Mouse (Mus musculus) megakaryocyte-erythroid progenitor cell, adult 5-6 weeks (primary cell): ENCODE results near the gene Dnajb8. TPM values are rescaled to one million over a fixed set of nuclear protein-coding genes. Genes with fewer than 3 reads are reported as not detected.

Experiments used
- ATAC-seq: replicated peaks from 2 replicates; pipeline ENCODE4 v1.8.0; 2016; ENCODE audit warnings: mild to moderate bottlenecking, inconsistent platforms; ENCODE audit not compliant: severe bottlenecking, poor library complexity, low FRiP score, low TSS enrichment
- total RNA-seq, 2 experiments: library from RNA; stranded (forward) in 1 of 2; stranded (reverse) in 1 of 2; fragments of 200-1000, 215-1000 nt in 1 of 2; fragments of >200 nt in 1 of 2; fragmentation: Nextera tagmentation in 1 of 2; gene quantifications; 2 replicates each; pipeline ENCODE4 v1.2.3; 2014 to 2017

The Dnajb8 gene
- total RNA-seq, 2 experiments from 2014 or later, result not detected

DNA sequence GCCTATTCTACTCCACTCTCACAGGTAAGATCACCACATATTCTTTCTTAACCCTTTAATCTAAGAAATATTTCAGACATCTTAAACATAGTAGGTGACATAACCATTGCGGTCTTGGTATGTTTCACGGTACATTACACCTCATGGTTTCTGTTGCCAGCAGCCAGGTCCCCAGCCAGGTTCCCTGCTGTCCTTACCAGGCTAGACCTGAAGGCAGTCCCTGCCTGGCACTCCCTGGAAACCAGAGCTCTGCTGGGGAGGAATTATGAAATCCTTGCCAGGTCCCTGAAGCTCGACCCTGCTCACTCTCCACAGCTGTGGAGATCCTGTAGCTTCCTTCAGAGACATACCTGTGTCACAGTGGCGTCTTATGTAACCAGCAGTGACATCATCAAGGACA is 5.9 kb upstream of the Dnajb8 start:
- no peak for ATAC-seq

DNA sequence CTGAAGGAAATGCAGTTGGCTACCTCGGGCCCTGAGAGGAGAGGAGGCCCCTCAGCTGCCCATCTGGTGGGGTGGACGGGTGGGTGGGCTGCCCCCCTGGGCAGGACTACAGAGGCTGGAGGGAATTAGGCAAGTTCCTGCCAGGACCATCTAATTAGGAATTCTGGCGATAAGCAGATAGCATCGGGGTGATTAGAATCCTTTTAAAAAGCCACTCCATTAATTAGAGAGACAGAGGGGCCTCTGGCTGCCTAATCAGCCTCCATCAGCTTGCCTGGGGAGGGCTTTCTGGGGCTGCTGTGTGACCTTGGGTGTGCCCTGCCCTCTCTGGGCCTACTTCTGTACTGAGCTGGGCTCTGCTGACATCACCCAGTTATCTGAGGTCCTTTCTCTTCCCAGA is 3.0 kb upstream of the Dnajb8 start:
- no peak for ATAC-seq

DNA sequence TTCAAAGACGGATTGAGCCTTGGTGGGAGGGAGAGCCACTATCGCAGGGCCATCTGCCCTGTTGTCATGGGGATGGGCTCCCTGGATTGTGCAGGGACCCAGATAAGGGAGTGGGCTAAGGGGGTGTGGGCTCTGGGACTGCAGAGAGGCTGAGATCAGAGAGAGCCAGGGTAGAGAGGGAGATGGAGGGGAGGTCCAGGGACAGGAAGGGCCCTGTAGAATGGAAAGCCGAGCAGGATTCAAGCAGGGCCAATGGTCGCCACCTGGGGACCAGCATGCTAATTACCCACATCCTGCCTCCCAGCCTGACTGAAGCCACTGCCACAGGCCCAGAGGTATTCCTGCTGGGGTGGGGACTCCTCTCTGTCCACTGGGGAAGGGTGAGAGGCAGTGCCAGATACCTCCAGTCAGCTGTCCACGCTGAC is 4.5 kb downstream of the Dnajb8 start:
- ATAC-seq, result peak; percentile 45; the same call in 1 of the 2 replicates

DNA sequence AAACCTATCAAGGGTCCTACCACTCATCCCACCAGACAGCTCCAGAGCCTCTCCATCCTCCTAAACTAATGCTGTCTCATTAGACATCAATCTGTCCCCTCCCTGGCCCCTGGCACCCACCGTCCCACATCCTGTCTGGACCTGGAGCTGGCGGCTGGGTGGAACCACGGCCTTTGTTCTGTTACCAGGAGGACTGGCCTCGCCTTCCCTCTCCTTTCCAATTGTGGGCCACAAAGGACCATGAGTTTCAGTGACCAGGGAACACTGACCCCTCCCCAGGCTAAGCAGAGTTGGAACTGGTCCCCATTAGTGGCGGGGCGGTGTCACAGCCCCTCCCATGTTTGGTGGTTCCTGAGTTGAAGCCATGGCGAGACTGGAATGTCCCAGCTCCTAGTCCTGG is 5.5 kb downstream of the Dnajb8 start:
- no peak for ATAC-seq

DNA sequence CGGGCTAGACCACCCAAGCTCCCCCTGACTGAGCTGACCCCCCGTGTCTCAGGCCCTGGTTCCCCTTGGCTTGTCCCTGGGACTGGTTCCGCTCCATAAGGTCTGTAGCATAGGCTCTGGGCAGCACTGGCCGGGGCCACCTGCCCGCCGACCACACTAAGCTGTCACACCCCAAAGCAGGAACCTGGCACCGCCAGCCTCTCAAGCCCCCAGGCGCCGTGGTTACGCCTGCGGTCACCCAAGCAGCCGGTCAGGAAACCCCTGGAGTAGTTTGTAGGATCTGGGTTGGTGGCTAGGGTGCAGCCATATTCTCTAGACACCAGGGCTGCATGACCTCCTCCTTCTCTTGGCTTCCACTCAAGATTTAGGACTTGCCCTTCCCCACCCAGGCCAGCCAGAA is 7.2 kb downstream of the Dnajb8 start:
- ATAC-seq, result no peak

DNA sequence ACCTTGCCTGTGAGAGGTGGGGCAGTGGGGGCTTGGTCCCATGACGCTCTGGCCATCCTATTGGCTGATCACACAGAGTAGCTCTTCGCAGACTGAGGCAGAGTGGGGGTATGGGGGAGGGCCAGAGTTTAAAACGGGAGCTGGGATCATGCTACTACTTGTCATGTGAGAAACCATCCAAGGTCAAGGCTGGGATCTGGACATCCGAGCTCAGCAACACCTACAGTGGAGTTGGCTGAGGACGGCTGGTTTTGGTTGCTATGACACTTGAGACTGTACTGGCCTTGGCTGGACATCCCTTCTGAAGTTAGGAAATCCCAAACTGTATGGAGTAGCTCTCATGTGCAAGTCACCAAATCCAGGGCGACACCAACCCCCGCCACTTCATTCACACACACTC is 9.8 kb downstream of the Dnajb8 start:
- no peak for ATAC-seq

DNA sequence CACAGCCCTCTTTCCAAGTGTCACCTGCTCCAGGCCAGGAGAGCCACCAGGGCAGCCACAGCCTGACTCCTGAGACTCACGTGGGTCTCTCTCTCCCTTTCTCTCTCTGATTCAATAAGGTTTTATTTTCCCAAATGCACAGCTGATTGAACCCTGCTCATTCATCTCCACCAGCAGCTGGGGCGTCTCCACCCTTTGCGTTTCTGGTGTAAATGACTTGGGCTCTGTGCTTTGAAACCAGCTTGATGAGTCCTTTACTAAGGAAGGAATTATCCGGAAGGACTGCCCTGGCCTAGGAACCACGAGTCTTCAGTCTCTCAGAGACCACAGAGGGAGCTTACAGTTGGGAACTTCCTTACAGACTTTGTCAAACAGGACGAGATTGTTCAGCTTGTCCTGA is 10.2 kb downstream of the Dnajb8 start:
- ATAC-seq, result no peak

DNA sequence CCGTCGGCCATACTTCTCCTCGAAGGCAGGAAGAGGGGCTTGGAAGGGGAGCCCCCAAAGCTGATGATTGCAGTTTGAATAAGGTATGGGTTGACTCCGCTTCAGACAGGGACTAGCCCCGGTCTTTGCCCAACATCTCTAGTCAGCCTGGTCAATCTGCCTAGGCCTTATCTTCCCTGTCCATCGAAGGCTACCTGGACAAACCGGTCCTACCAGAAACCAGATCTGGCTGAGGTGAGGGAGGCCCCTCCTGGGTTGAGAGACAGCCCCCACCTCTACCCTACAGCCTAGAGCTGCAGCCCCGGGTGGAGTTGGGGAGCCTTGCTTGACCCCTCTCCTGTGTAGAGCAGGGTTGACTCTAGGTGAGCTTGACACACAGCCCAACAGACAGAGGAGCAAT is 11.9 kb downstream of the Dnajb8 start:
- no peak for ATAC-seq

DNA sequence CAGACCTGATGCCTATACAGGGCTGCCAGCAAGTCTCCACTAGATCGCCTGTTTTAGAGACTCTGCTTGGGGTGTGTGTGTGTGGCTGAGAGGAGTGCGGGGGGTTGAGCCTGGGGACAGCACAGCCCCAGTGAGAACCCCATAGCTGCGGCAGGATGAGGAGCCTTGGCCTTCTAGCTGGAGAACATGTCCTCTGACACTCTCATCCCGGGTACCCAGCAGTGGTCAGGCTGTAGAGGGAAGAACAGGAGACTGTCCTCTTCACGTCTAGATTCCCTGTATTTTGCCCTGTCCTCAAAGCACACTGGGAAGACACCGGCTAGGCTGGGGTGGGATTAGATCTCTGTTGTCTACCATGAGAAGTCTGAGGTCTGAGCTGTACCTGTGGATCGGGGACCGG is 13.4 kb downstream of the Dnajb8 start:
- no peak for ATAC-seq

DNA sequence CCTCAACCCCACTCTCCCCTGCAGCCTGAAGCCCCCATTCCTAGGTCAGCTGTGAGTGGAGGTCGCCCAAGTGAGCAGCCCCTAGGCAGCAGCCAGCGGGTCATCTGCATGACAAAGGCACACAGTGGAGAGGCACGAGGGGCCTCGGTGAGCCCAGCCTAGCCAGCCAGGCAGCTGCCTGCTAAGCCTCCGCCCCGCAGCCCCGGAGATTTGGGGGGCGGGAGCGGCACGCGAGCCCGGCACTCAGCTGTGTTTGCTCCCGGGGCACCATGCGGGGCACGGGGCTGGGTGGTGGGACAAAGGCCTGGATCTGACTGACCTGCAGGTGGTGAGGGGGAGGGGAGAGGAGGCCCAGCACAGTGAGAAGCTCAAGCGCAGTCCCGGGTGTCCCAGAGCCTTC is 13.9 kb downstream of the Dnajb8 start:
- no peak for ATAC-seq

DNA sequence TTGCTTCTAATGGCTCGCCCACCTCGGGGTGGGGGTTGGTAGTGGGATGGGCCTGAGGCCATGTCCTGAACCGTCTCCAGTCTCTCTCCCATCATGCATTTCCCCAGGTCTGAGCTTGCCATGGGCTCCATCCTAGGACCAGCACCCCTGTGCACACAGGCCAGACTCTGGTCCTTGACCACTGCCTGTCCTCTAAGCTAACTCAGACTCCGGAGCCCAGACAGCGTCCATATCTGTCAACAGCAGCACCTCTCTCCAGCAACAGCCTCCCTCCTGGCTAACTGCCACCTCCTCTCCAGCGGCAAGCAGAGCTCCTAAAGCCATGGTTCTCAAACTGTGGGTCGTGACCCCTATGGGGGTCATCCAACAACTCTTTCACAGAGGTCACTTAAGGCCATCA is 14.4 kb downstream of the Dnajb8 start:
- peak; percentile 66; the same call in 1 of the 2 replicates for ATAC-seq

DNA sequence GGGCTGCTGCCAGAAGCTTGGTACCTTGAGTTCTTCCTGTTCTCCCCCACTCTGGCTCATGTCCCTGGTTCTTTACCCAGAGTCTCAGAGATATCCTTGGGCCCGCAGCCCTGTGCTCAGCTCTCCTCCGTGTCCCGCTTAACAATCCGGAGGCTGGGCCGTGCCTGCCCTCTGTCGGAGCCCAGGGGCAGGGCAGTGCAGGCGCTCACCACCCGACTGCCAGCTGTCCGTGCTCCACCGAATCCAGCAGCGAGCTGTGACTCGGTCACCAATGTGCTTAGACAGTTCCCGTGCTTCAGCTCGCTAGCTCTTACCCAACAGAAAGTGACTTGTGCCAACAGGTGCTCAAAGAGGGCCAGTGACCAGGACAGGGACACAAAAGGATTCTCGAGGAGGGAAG is 20.5 kb downstream of the Dnajb8 start:
- peak; percentile 95 for ATAC-seq

DNA sequence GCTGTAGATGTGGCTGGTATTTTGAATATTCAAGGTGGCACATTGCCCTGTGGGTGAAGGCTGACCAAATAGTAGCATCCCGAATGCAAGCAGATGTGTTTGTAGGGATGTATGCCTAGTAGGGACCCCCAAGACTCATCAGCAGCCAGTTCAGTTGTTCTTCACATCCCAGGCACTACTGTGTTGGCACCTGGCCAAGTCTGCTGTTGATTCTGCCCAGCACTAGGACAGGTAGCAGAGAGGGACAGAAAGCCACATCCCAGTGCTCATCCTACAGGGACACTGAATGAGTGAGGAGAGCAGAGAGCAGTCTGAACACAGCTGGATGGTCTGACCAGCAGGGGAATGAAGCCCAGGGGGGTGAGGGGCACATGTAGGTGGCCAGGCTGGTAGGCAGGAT is 27.2 kb downstream of the Dnajb8 start:
- ATAC-seq, result no peak

DNA sequence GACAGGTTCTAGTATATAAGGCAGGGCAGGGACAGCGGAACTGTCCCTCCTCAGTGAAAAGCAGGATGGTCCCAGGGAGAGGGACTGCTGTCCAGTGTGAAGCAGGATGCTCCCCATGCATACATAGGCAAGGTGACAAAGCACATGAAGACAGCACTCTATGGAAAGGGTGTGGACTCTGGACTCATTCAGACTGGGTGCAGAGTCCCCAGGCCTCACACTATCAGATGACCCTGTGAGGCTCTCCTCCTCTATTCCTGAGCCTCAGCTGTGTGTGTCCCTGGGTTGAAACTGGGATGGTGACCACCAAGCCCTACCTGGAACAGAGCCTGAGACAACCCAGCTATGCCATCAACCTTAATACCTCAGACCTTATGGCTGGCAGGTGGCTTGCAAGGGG is 29.3 kb downstream of the Dnajb8 start:
- no peak for ATAC-seq

DNA sequence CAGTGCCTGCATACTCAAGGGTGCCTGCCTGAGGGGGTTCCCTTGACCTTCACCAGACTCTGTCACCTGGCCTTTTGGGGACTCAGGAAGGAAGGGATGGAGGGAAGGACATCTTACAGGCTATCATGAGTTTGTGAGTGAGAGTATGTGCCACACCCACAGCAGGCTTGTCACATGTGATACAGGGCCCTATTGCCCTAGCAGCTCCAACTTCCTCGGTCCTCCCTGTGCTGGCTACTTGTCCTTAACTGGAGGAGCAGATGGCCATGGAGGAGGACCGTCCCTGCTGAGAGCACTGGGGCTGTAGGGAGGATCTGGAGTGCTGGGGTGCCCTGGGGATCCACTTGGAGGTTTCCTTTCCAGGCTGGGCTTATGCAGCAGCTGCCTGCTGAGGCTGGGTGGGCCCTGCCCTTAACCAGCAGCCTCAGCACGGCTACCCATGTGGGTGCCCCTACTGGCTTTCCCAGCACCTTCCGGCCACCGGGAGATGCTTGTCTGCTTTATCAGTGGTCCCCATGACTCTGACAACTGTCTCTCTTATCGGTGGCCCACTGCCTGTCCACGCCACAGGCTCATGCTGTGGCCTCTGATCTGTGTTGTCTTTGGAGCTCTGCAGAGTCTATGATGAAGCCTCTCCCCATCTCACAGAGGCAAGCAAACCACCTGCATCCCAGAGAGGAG is 29.9 kb downstream of the Dnajb8 start:
- ATAC-seq, result peak; percentile 63

DNA sequence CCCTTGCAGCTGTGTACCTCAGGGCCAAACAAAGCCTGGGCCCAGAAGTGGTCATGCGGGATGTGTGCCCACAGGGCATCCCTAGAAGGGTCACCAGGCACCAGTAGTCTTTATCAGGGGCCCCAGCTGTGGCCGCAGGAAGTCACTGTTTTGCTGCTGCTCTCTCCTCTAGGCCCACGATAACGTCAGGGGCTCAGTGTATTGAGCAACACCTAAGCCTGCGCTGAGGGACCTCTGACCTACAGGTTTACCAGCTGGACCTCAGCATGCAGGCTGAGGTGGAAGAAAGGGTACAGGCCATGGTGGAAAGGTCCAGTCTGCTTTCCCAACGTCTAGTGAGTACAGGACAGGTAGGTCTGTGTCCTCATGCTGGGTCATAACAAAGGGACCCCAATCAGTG is 32.0 kb downstream of the Dnajb8 start:
- peak; percentile 8; the same call in 1 of the 2 replicates for ATAC-seq

DNA sequence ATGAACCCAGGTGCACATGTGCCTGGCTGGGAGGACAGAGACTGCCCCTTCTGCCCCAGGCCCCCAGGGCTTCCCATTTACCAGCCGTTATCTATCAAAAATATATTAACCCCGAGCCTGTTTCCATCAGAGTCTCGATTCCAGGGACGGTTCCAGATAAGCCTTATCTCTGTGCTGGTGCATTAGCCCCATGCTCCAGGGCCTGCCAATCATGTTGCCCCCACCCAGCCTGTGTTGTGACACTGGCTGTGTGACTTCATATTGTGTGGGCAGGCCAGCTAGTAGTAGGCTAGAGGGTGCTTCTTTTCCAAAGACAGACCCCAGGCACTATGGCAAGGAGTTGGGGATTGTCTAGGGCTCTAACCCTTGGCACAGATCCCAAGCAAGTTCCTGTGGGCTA is 33.4 kb downstream of the Dnajb8 start:
- ATAC-seq, result 0 out of 2 replicates have a peak, but pooled peaks have one; percentile 31

DNA sequence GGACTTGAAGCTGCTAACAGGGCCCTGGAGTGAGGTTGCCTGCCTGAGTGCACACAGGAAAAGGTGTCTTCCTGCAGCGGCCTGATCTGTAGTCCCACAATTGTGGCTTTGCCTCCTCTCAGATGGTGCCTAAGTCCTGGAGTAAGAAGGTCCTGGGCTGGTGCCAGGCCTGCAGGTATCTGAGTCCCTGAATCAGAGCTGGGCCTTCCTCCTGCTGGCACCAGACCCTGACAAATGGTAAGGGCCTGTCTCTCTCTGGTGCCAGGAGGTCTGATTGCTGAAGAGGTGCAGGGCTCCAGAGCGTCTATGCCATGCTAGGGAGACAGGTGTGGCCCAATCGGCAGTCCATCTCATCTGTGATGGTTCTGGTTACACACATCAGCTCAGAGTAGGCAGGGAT is 37.6 kb downstream of the Dnajb8 start:
- no peak for ATAC-seq

DNA sequence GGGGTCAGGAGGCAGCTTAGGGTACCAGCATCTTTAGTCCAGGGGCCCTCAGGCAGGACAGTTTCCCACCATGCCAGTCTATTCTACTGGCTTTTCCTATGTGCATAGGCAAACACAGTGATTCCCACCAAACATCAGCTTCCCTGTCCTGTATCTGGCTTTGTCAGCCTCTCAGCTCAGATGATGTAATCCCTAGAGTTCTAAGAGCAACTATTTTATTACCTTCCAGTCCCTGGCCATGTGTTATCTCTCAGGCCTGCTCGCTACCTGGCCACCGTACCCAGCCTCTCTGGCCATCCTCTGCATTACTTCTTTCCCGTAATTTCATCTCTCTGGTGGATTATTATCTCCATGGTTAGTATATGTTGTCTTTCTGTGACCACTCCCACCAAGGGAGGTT is 38.6 kb downstream of the Dnajb8 start:
- no peak for ATAC-seq

DNA sequence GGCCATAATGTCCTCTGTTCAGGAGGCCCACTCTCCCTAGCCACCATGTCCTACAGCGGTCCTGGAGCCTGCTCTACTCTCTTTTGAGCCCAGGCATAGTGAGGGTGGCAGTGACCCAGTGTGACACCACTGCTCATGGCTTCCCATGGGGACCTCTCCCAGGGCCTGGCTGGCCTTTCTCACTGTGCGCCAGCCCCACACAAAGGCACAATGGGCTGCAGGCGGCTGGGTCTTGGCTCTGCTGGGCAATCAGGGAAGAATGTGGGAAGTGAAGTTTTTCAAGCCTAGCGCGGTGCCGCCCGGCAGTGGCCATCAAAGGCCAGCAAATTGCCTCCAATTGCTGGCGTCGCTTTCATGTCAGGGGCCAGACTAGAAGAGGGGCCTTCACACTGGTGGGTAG is 40.1 kb downstream of the Dnajb8 start:
- ATAC-seq, result no peak

DNA sequence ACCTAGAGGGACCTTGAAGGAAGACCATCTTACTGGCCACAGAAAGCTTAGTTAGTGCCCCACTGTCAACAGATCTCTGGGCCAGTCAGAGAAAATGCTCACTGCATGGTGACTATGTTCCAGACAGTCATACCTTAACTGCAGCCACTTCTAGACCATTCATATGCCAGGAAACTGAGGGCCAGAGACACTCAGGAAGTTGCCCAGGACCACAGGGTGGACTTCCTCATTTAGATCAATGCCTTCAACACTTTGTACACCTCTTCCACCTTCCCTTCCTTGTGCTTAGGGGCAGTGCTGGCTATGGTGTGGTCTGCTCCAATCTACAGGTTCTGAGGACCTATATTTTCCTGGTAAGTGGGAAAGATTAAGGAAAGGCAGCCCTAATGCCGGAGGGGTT is 43.3 kb downstream of the Dnajb8 start:
- no peak for ATAC-seq

DNA sequence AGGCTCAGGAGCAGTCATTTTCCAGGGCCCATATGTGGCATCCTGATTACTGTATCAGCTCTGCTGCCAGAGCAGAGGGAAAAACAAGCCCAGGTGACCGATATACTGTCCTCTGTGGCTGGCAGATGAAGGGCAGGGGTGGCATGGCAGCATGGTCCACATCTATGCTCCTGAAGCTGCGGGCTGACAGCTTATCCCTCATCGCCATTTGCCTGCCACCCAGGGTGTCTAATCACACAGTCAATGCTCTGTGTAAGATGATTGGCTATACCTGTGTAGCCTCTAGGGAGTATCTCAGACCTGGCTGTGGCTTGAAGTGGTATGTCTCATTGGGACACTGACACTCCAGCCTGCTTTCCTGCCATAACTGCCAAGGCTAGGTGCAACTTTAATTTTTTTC is 44.0 kb downstream of the Dnajb8 start:
- peak; percentile 61 for ATAC-seq
